Mouse (Mus musculus) activated CD4-positive, CD25-positive, alpha-beta regulatory T cell, adult 4 months (primary cell): ENCODE data around the gene Cdk10. TPM values are rescaled to one million over a fixed set of nuclear protein-coding genes. Genes with fewer than 3 reads are reported as not detected.
"Not testable (repeated sequence)": the region's sequence is repeated elsewhere in the genome, so short reads cannot be mapped to it uniquely, and the experiment has no call there.

Experiments
- ATAC-seq: one replicate; pipeline ENCODE4 v1.8.0; 2017
- polyA plus RNA-seq, 2 experiments: library from polyadenylated mRNA; unstranded; fragments of 100-300 nt; shearing (Covaris generic); gene quantifications; one replicate each; pipeline ENCODE4 v1.2.1; 2017

Gene Cdk10
- polyA plus RNA-seq, 2 experiments from 2014 or later, result 12.0 to 21.3 TPM

DNA sequence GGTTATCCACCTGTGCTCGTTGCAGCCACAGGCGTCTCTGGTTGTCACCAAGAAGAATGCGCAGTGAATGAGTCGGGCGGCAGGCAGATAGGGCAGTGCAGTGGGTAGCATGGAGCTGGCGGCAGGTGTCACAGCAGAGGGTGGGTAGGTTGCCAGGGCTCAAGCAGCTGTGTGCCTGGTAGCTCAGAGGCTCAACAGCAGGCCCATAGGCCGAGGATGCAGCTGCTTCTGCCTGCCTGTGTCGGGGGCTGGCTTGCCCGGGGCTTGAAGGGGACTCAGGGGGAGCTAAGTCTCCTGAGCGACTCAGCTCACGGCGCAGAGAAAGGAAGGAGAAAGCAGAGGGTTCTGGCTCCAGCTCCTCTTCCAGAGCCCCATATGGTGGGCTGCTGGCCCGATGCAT lies 8.7 kb downstream of the Cdk10 start:
- no peak for ATAC-seq

GRCm38 (mm10) chr8:123233760-123234159 lies 9.1 kb downstream of the Cdk10 start:
- ATAC-seq, result no peak

DNA sequence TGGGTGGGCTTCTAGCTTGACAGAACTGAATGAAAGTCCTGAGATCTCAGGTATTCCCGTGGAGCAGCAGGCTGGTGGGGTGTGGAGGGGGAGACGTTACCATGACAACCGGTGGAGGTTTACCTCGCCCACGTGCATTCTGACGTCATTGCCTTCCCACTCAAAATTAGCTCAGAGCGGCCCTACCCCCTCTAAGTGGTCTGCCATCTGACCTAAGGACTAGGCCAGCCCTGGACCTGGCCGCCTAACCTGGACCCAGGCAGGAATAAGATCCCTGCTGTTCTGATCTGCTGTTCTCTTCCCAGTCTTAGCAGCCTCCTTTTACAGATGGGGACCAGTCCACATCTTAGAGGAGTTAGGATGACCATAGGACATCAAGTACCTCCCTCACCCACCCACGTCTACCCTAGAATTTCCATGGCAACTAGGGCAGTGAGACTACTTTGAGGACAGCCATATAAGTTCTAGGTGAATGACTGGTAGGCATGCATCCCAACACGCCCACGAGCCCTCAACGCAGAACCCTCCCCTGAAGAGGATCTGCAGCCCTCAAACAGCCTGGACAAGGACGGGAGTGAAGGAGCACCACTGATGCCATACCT lies 10.4 kb downstream of the Cdk10 start:
- ATAC-seq, result no peak

GRCm38 (mm10) chr8:123235520-123236497 lies 11.2 kb downstream of the Cdk10 start, which contains the start of gene Spata2l:
Gene Spata2l (minus strand): TSS chr8:123236233.
- peak; percentile 99 for ATAC-seq

GRCm38 (mm10) chr8:123239398-123239797 lies 14.8 kb downstream of the Cdk10 start:
- ATAC-seq, result no peak

DNA sequence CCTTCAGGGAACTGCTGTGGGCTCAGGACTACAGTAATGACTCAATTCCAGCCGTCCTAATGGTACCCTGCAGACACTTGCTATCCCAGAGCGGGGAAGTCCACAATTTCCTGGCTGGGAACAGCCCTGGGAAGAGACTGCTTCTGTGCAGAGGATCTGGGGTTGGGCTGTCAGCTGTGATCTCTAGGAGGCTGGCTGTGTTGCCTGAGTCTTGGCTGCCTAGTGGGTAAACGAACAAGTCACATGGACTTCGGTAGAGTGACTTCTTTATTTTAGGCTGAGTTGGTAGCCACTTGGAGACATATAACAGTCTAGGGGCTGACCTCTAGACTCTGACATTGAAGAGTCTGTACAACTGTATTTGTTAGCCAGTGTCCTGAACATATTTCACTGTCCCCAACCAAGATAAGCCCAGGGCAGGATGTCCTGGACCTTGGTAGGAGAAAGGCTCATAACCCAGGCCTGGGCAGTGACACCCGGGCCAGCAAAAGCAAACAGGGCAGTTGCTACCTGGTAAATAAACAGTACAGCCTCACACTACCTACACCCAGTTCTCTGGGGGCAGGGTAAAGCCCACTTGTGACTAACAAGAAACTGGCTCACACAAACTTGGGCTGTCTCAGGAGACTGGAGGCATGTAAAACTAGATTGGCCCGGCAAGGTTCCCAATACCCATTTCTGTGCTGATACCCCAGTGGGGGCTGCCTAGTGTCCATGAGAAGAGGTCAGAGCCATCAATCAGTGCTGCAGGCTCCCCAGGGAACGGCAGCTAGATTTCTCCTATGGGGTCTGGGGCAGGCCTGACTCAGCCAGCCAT lies 17.7 kb downstream of the Cdk10 start:
- ATAC-seq, result no peak

- ATAC-seq, result no peak
These were observed 18.4 kb downstream of the Cdk10 start for GRCm38 (mm10) chr8:123243053-123243452.

- ATAC-seq, result no peak
These were observed 19.7 kb downstream of the Cdk10 start for GRCm38 (mm10) chr8:123244382-123244781.

GRCm38 (mm10) chr8:123245543-123245942 lies 20.9 kb downstream of the Cdk10 start:
- no peak for ATAC-seq

DNA sequence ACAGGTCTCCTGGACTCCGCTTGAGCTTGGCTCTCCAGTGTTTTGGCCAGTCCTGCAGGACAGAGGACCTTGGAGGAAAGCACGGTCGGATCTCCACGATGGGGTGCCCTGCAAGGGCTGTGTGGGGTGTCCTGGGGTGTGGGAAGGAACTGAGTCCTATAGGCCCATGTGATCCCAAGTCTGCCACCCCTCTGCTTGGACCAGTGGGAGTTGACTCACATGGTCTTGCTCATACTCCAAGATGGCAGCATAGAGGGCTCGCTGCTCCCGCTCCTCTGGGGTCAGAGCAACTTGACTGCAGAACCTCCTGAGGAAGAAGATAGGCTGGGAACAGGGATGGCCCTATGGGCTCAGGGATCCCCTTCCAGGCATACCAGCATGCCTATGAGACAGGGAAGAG lies 23.1 kb downstream of the Cdk10 start:
- ATAC-seq, result no peak

- ATAC-seq, result no peak
These were observed 24.0 kb downstream of the Cdk10 start for GRCm38 (mm10) chr8:123248596-123248995.

GRCm38 (mm10) chr8:123250940-123251339 lies 26.3 kb downstream of the Cdk10 start:
- ATAC-seq, result no peak

- ATAC-seq, result no peak
These were observed 28.3 kb downstream of the Cdk10 start for GRCm38 (mm10) chr8:123252925-123253324.

- peak; percentile 14 for ATAC-seq
These were observed 28.9 kb downstream of the Cdk10 start for GRCm38 (mm10) chr8:123253451-123254098.

DNA sequence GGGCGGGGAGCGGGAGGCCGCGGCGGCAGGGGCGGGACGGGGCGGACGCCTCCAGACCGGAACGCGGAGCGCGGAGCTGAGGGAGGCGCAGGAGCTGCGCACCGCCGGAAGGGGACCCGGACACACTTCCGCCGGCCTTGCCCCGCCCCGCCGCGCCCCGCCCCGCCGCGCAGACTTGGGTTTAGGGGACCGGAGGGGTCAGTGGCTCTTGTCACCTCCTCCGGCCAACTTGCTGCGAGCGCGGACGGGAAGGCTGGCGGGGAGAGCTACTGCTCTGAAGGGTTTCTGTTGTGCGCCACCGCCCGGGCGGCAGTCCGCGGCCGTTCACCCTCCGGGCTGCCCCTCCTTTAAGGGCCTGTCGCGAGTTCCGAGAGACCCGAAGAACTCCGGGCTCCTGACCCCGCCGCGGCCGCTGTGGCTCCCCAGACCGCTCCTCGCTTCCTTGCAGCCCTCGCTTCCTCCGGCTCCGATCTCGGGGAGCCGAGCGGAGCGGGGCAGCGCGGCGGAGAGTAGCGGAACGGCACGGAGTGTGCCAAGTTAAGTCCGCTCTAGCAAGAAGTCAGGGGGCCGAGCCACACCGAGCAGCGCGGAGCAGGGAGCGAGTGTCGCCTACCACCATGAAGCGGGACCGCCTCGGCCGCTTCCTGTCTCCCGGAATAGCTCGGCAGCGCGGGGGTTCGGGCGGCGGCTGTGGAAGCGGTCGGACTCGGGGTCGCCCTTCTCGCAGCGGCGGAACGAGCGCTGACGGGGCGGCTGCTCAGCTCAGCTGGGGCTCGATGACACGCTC lies 29.6 kb downstream of the Cdk10 start, which contains the start of the genes Zfp276 and Vps9d1:
Zfp276 (plus strand) TSS at position 97 of the 787 bp plus-strand sequence.
Vps9d1 (minus strand) TSS at position 250 of the 787 bp plus-strand sequence.
- ATAC-seq, result peak; percentile 77

GRCm38 (mm10) chr8:123255170-123255569 lies 30.5 kb downstream of the Cdk10 start:
- ATAC-seq, result no peak

- ATAC-seq, result no peak
These were observed 32.5 kb downstream of the Cdk10 start for GRCm38 (mm10) chr8:123257114-123257513.

GRCm38 (mm10) chr8:123257593-123257992 lies 33.0 kb downstream of the Cdk10 start:
- not testable (repeated sequence) for ATAC-seq

GRCm38 (mm10) chr8:123267926-123268656 lies 43.4 kb downstream of the Cdk10 start:
- no peak for ATAC-seq

DNA sequence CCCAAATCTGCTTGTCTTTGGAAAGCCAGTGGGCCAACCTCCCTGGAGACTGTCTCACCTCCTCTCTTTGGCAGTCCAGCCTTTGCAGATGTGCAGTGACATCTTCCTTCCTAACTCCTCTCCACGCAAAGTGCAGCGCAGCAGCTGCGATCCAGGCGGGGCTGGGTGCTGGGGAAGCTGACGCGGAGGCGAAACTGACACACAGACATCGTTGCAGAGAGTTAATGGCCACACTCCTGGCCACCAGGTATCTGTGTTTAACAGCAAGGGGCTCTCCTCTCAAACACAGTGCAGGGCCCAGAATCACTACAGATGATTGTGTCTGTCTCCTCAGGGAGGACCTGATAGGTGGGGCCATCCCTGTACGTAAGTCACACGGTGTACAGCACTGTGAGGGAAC lies 46.5 kb downstream of the Cdk10 start:
- no peak for ATAC-seq

DNA sequence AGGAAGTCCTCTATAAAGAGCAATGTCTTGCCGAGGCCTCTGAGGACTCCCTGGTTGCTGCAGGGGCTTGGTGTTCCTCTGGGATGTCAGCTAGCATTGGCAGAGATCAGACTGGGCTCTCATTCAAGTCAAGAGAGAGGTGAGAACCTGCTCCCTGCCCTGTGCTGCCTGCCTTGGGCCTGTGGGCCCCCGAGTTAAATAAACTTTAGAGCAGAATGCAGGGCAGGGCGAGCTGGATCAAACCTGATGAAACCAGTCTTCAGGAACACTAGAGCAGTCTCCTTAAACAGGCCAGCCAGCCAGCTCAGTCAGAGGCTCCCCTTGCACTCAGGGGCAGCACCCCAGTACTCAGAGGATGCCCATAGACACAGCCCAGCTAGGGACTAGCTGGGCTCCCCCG lies 47.3 kb downstream of the Cdk10 start:
- ATAC-seq, result no peak
